Mouse (Mus musculus): Measurements from ENCODE around the gene Gm21858.
"Not testable (repeated sequence)": the region's sequence is repeated elsewhere in the genome, so short reads cannot be mapped to it uniquely, and the experiment has no call there.

The Gm21858 gene

DNA sequence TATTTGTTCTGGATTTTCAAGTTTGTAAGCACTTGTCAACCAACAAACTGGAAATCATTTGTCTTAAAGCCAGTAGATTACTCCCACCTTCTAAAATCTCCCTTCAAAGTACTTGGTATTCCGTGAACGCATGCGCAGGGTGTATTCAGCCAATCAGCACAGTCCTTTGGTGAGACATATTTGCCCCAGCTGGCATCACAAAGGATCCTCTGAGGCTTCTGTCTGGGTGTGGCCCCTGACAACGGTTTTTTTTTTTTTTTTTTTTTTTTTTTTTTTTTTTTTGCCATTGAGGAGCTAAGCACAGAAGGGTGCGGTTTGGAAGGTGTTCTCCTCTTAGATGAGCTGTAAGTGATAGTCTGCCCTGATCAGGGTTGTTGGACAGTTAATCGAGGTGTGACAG, at the start of gene Gm21858:
Gene Gm21858, plus strand, starts transcription at position 301 of the 400 bp plus-strand sequence.
- DNase-seq (ENCODE audit: low read depth): not testable (repeated sequence)

All from c-Kit-positive CD71-positive TER-119-negative erythroid progenitor cells, embryonic 14.5 days (primary cell).